Mouse (Mus musculus): ENCODE data around the gene Zic4. TPM values are rescaled to one million over a fixed set of nuclear protein-coding genes. Genes with fewer than 3 reads are reported as not detected.

Gene Zic4
- polyA plus RNA-seq, 1 experiment, result 37.4 TPM

- peak overlapping the region; percentile 94 for H3K27ac ChIP-seq (ENCODE audit: insufficient read depth, low read length)
- no peaks in the 10 kb centered on the region for H3K27me3 ChIP-seq (ENCODE audit: control insufficient read depth, insufficient read depth, low read length)
- peak overlapping the region; percentile 100 for H3K4me3 ChIP-seq (replicated peaks; ENCODE audit: insufficient read depth, low read depth, low read length)
- peak; percentile 77 to 86 for DNase-seq
- TF ChIP-seq POLR2A (IDR thresholded peaks at IDR 0.05; ENCODE audit: borderline replicate concordance, insufficient read depth, low read length) (0 out of 2 replicates have a peak, but pooled peaks have one; percentile 11), CTCF (IDR thresholded peaks at IDR 0.05; ENCODE audit: borderline replicate concordance, insufficient read depth, low read depth, low read length) (no peak)
- peaks cover 5% of the 10 kb centered on the region; the same call in 1 of the 2 replicates for H3K4me1 ChIP-seq (ENCODE audit: control insufficient read depth, insufficient read depth, low read length)
- under 1% methylated on average over 41 of the region's 42 CpGs for whole genome bisulfite sequencing
Observed at GRCm38 (mm10) chr9:91364971-91365501, 2.8 kb downstream of the Zic4 start.

GRCm38 (mm10) chr9:91365664-91366063 lies 3.5 kb downstream of the Zic4 start, which contains the start of gene Zic1:
Zic1 (minus strand) TSS chr9:91365810.
- Histone ChIP-seq H3K27me3 (ENCODE audit: control insufficient read depth, insufficient read depth, low read length) (no peaks in the 10 kb centered on the region), H3K27ac (ENCODE audit: insufficient read depth, low read length) (peak within 1 kb of the TSS; percentile 96), H3K4me1 (ENCODE audit: control insufficient read depth, insufficient read depth, low read length) (peaks cover 11% of the 10 kb centered on the region; the same call in 1 of the 2 replicates), H3K4me3 (replicated peaks; ENCODE audit: insufficient read depth, low read depth, low read length) (peak within 1 kb of the TSS; percentile 100)
- TF ChIP-seq CTCF (IDR thresholded peaks at IDR 0.05; ENCODE audit: borderline replicate concordance, insufficient read depth, low read depth, low read length) (no peak), POLR2A (IDR thresholded peaks at IDR 0.05; ENCODE audit: borderline replicate concordance, insufficient read depth, low read length) (peak; percentile 96)
- peak; percentile 92 to 97 for DNase-seq
- 0% methylated on average over 33 of the region's 33 CpGs for WGBS

GRCm38 (mm10) chr9:91366226-91366998 lies 4.2 kb downstream of the Zic4 start:
- Histone ChIP-seq H3K4me3 (replicated peaks; ENCODE audit: insufficient read depth, low read depth, low read length) (peak overlapping the region; percentile 75), H3K27ac (ENCODE audit: insufficient read depth, low read length) (peak overlapping the region; percentile 96), H3K4me1 (ENCODE audit: control insufficient read depth, insufficient read depth, low read length) (peaks cover 15% of the 10 kb centered on the region; the same call in 1 of the 2 replicates), H3K27me3 (ENCODE audit: control insufficient read depth, insufficient read depth, low read length) (no peaks in the 10 kb centered on the region)
- TF ChIP-seq POLR2A (IDR thresholded peaks at IDR 0.05; ENCODE audit: borderline replicate concordance, insufficient read depth, low read length) (no peak), CTCF (IDR thresholded peaks at IDR 0.05; ENCODE audit: borderline replicate concordance, insufficient read depth, low read depth, low read length) (no peak)
- peak; percentile 64 to 77 for DNase-seq
- WGBS, result under 1% methylated on average over 17 of the region's 18 CpGs

- H3K4me1 ChIP-seq (ENCODE audit: control insufficient read depth, insufficient read depth, low read length), result peaks cover 18% of the 10 kb centered on the region; the same call in 1 of the 2 replicates
- TF ChIP-seq CTCF (IDR thresholded peaks at IDR 0.05; ENCODE audit: borderline replicate concordance, insufficient read depth, low read depth, low read length) (no peak), POLR2A (IDR thresholded peaks at IDR 0.05; ENCODE audit: borderline replicate concordance, insufficient read depth, low read length) (no peak)
- 3% methylated on average over 30 of the region's 30 CpGs for WGBS
- peak overlapping the region; percentile 75 for H3K4me3 ChIP-seq (replicated peaks; ENCODE audit: insufficient read depth, low read depth, low read length)
- peak overlapping the region; percentile 96 for H3K27ac ChIP-seq (ENCODE audit: insufficient read depth, low read length)
- no peaks in the 10 kb centered on the region for H3K27me3 ChIP-seq (ENCODE audit: control insufficient read depth, insufficient read depth, low read length)
- peak; percentile 59 for DNase-seq
Observed at GRCm38 (mm10) chr9:91366999-91367811, 5.0 kb downstream of the Zic4 start.

- Histone ChIP-seq H3K27ac (ENCODE audit: insufficient read depth, low read length) (peak overlapping the region; percentile 96), H3K27me3 (ENCODE audit: control insufficient read depth, insufficient read depth, low read length) (no peaks in the 10 kb centered on the region), H3K4me1 (ENCODE audit: control insufficient read depth, insufficient read depth, low read length) (peaks cover 22% of the 10 kb centered on the region; the same call in 1 of the 2 replicates), H3K4me3 (replicated peaks; ENCODE audit: insufficient read depth, low read depth, low read length) (peak overlapping the region; percentile 54)
- TF ChIP-seq POLR2A (IDR thresholded peaks at IDR 0.05; ENCODE audit: borderline replicate concordance, insufficient read depth, low read length) (peak; percentile 19; the same call in 1 of the 2 replicates), CTCF (IDR thresholded peaks at IDR 0.05; ENCODE audit: borderline replicate concordance, insufficient read depth, low read depth, low read length) (no peak)
- WGBS, result 10% methylated on average over 3 of the region's 3 CpGs
- peak; percentile 69 to 71 for DNase-seq
Observed at GRCm38 (mm10) chr9:91368150-91368549, 5.9 kb downstream of the Zic4 start.

GRCm38 (mm10) chr9:91368946-91369292 lies 6.7 kb downstream of the Zic4 start:
- Histone ChIP-seq H3K4me3 (replicated peaks; ENCODE audit: insufficient read depth, low read depth, low read length) (peak overlapping the region; percentile 63), H3K4me1 (ENCODE audit: control insufficient read depth, insufficient read depth, low read length) (peaks cover 22% of the 10 kb centered on the region; the same call in 1 of the 2 replicates), H3K27ac (ENCODE audit: insufficient read depth, low read length) (peak overlapping the region; percentile 96), H3K27me3 (ENCODE audit: control insufficient read depth, insufficient read depth, low read length) (no peaks in the 10 kb centered on the region)
- 11% methylated on average over 13 of the region's 13 CpGs for WGBS
- TF ChIP-seq CTCF (IDR thresholded peaks at IDR 0.05; ENCODE audit: borderline replicate concordance, insufficient read depth, low read depth, low read length), result no peak
- TF ChIP-seq POLR2A (IDR thresholded peaks at IDR 0.05; ENCODE audit: borderline replicate concordance, insufficient read depth, low read length), result no peak
- DNase-seq, result peak in 1 of 2 experiments; percentile 52

GRCm38 (mm10) chr9:91369293-91369991 lies 7.2 kb downstream of the Zic4 start:
- Histone ChIP-seq H3K27ac (ENCODE audit: insufficient read depth, low read length) (peak overlapping the region; percentile 96), H3K4me3 (replicated peaks; ENCODE audit: insufficient read depth, low read depth, low read length) (peak overlapping the region; percentile 63), H3K27me3 (ENCODE audit: control insufficient read depth, insufficient read depth, low read length) (no peaks in the 10 kb centered on the region), H3K4me1 (ENCODE audit: control insufficient read depth, insufficient read depth, low read length) (peaks cover 22% of the 10 kb centered on the region; the same call in 1 of the 2 replicates)
- 11% methylated on average over 26 of the region's 26 CpGs for WGBS
- no peak for TF ChIP-seq CTCF (IDR thresholded peaks at IDR 0.05; ENCODE audit: borderline replicate concordance, insufficient read depth, low read depth, low read length)
- TF ChIP-seq POLR2A (IDR thresholded peaks at IDR 0.05; ENCODE audit: borderline replicate concordance, insufficient read depth, low read length), result no peak
- DNase-seq, result peak; percentile 58 to 74
